Mouse (Mus musculus): ENCODE measurements around the gene Abt1. TPM values are rescaled to one million over a fixed set of nuclear protein-coding genes. Genes with fewer than 3 reads are reported as not detected.

Abt1 gene
- polyA plus RNA-seq, 1 experiment from 2014 or later = 12.7 TPM

GRCm38 (mm10) chr13:23387548-23387947 lies 36.1 kb downstream of the Abt1 start:
- H3K27me3 ChIP-seq (replicated peaks; ENCODE audit: control insufficient read depth, insufficient read depth, low read length) = 0 out of 2 replicates have a peak, but pooled peaks cover 4% of the 10 kb centered on the region
- 85% methylated on average over 1 of the region's 1 CpGs for WGBS
- H3K9ac ChIP-seq (replicated peaks; ENCODE audit: low read depth, low read length) = no peak overlapping the region
- H3K36me3 ChIP-seq (ENCODE audit: control insufficient read depth, insufficient read depth) = no peaks in the 10 kb centered on the region
- H3K9me3 ChIP-seq (ENCODE audit: control insufficient read depth, low read length) = no peaks in the 10 kb centered on the region
- H3K4me2 ChIP-seq (ENCODE audit: low read length) = no peak overlapping the region
- no peak for ATAC-seq
- H3K4me3 ChIP-seq (replicated peaks; ENCODE audit: low read length) = no peak overlapping the region
- H3K27ac ChIP-seq (ENCODE audit: low read length) = no peak overlapping the region
- no peaks in the 10 kb centered on the region for H3K4me1 ChIP-seq (replicated peaks; ENCODE audit: control insufficient read depth, insufficient read depth, low read length)

GRCm38 (mm10) chr13:23383127-23383526 lies 40.5 kb downstream of the Abt1 start:
- Histone ChIP-seq H3K9ac (replicated peaks; ENCODE audit: low read depth, low read length) (no peak overlapping the region), H3K4me3 (replicated peaks; ENCODE audit: low read length) (no peak overlapping the region), H3K27me3 (replicated peaks; ENCODE audit: control insufficient read depth, insufficient read depth, low read length) (no peaks in the 10 kb centered on the region), H3K27ac (ENCODE audit: low read length) (no peak overlapping the region), H3K4me1 (replicated peaks; ENCODE audit: control insufficient read depth, insufficient read depth, low read length) (no peaks in the 10 kb centered on the region), H3K9me3 (ENCODE audit: control insufficient read depth, low read length) (no peaks in the 10 kb centered on the region), H3K36me3 (ENCODE audit: control insufficient read depth, insufficient read depth) (no peaks in the 10 kb centered on the region), H3K4me2 (ENCODE audit: low read length) (no peak overlapping the region)
- ATAC-seq = no peak
- WGBS = 67% methylated on average over 1 of the region's 1 CpGs

DNA sequence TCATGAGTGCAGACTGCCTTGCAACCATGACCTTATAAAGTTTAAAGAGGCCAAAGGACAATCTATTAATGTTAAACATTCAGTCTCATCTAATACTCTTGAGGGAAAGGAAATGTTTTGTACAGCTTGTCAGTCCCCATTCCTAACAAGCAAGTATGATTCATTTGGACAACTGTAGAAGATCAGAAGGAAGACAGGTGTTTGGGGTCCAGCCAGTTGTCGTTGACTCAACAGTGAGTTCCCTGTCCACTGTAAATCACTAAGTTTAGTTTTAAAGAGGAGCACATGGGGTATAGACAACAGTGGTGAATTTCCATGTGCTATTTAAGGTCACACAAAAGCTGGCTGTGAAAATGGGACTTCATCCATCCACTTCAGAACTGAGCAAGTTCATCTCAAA lies 51.2 kb downstream of the Abt1 start:
- Histone ChIP-seq H3K4me1 (replicated peaks; ENCODE audit: control insufficient read depth, insufficient read depth, low read length) (peaks cover 9% of the 10 kb centered on the region), H3K27me3 (replicated peaks; ENCODE audit: control insufficient read depth, insufficient read depth, low read length) (no peaks in the 10 kb centered on the region), H3K4me3 (replicated peaks; ENCODE audit: low read length) (no peak overlapping the region), H3K9ac (replicated peaks; ENCODE audit: low read depth, low read length) (no peak overlapping the region), H3K9me3 (ENCODE audit: control insufficient read depth, low read length) (no peaks in the 10 kb centered on the region), H3K27ac (ENCODE audit: low read length) (no peak overlapping the region), H3K4me2 (ENCODE audit: low read length) (no peak overlapping the region), H3K36me3 (ENCODE audit: control insufficient read depth, insufficient read depth) (no peaks in the 10 kb centered on the region)
- WGBS = 88% methylated on average over 1 of the region's 1 CpGs
- no peak for ATAC-seq

DNA sequence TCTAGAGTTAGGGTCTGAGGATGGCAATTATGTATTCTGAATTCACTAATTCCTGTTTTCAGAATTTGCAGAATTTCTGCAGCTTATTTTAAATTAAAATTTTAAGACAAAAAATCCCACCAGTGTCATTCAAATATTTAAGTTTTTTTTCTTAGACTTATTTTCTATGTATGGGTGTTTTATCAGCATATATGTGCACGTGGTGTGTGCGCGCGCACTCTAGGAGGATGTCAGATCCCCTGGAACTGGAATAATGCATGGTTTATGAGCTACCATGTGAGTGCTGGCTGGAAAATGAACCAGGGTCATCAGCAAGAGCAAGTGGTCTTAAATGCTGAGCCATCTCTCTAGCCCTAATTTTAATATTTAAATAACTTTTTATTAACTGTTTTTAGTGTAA lies 53.6 kb downstream of the Abt1 start:
- no peak overlapping the region for H3K9ac ChIP-seq (replicated peaks; ENCODE audit: low read depth, low read length)
- no peak overlapping the region for H3K4me3 ChIP-seq (replicated peaks; ENCODE audit: low read length)
- H3K36me3 ChIP-seq (ENCODE audit: control insufficient read depth, insufficient read depth) = no peaks in the 10 kb centered on the region
- whole genome bisulfite sequencing = 93% methylated on average over 4 of the region's 4 CpGs
- H3K27ac ChIP-seq (ENCODE audit: low read length) = no peak overlapping the region
- no peaks in the 10 kb centered on the region for H3K27me3 ChIP-seq (replicated peaks; ENCODE audit: control insufficient read depth, insufficient read depth, low read length)
- ATAC-seq = no peak
- H3K4me1 ChIP-seq (replicated peaks; ENCODE audit: control insufficient read depth, insufficient read depth, low read length) = peaks cover 22% of the 10 kb centered on the region
- no peaks in the 10 kb centered on the region for H3K9me3 ChIP-seq (ENCODE audit: control insufficient read depth, low read length)
- peak overlapping the region; percentile 66 for H3K4me2 ChIP-seq (ENCODE audit: low read length)

DNA sequence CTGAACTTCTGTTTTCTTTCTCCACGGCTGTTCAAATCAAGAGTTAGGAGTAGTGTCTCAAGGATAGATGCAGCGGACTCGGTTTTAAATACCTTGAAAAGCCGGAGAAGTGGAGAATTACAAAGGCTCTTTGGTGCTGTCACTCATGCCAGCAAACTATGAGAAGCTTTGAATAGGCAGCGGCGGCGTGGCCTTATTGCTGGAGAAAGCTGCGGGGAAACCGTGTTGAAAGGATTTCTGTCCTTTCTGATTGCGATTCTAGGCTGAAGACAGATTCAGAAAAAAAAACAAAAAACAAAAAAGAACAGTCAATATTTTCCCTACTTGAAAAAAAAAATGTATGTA lies 54.3 kb downstream of the Abt1 start:
- no peaks in the 10 kb centered on the region for H3K27me3 ChIP-seq (replicated peaks; ENCODE audit: control insufficient read depth, insufficient read depth, low read length)
- H3K27ac ChIP-seq (ENCODE audit: low read length) = peak overlapping the region; percentile 91
- peak overlapping the region; percentile 57 for H3K4me3 ChIP-seq (replicated peaks; ENCODE audit: low read length)
- H3K9me3 ChIP-seq (ENCODE audit: control insufficient read depth, low read length) = no peaks in the 10 kb centered on the region
- ATAC-seq = peak; percentile 53
- H3K36me3 ChIP-seq (ENCODE audit: control insufficient read depth, insufficient read depth) = no peaks in the 10 kb centered on the region
- peak overlapping the region; percentile 60 for H3K9ac ChIP-seq (replicated peaks; ENCODE audit: low read depth, low read length)
- H3K4me1 ChIP-seq (replicated peaks; ENCODE audit: control insufficient read depth, insufficient read depth, low read length) = peaks cover 22% of the 10 kb centered on the region
- 0% methylated on average over 10 of the region's 10 CpGs for WGBS
- peak overlapping the region; percentile 66 for H3K4me2 ChIP-seq (ENCODE audit: low read length)

DNA sequence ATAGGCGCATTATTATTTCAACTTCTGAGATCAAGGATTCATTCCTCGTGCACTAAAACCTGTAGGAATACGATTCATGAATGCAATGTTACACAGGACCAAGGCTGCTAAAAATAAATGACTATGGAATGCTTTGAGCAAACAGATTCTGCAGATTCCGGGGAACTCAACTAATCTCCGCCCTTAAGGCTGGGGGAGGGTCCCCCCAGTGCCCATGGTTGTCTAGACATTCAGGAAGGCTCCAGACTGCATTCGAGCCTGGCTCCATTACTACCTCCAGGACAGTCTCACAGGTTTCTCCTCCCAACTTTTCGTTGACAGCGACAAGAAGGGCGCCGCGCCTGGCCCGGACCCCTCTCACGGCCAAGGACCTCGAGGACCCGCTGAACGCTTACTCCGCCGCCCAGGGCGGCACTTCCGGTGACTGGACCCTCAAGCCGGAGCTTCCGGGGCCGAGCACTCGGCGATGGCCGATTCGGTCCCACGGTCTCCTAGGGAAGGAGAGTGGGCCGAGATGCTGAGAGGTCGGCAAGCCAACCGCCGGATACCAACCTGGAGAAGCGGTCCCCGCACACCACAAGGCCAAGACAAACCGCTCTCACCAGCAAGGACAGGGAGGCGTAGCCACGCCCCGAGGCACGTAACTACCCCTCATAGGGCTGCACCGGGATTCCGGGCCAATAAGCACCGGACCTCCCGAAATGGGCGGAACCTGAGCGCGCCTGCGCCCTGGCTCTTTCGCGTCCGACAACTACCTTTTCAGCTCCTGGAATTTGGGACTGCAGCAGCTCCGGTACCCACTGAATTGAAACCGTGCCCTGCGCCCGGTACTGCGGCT lies 54.9 kb downstream of the Abt1 start, which contains the start of gene Zfp322a:
Zfp322a (minus strand) TSS at position 626 of the 838 bp plus-strand sequence.
- no peaks in the 10 kb centered on the region for H3K9me3 ChIP-seq (ENCODE audit: control insufficient read depth, low read length)
- peak; percentile 100 for ATAC-seq
- peak within 1 kb of the TSS; percentile 66 for H3K4me2 ChIP-seq (ENCODE audit: low read length)
- H3K36me3 ChIP-seq (ENCODE audit: control insufficient read depth, insufficient read depth) = no peaks in the 10 kb centered on the region
- H3K27me3 ChIP-seq (replicated peaks; ENCODE audit: control insufficient read depth, insufficient read depth, low read length) = no peaks in the 10 kb centered on the region
- peaks cover 22% of the 10 kb centered on the region for H3K4me1 ChIP-seq (replicated peaks; ENCODE audit: control insufficient read depth, insufficient read depth, low read length)
- H3K9ac ChIP-seq (replicated peaks; ENCODE audit: low read depth, low read length) = peak within 1 kb of the TSS; percentile 84
- under 1% methylated on average over 55 of the region's 55 CpGs for WGBS
- H3K4me3 ChIP-seq (replicated peaks; ENCODE audit: low read length) = peak within 1 kb of the TSS; percentile 57
- peak within 1 kb of the TSS; percentile 91 for H3K27ac ChIP-seq (ENCODE audit: low read length)

Other genes with a start within 250 kb of the Abt1 start
- gene Vmn1r220, start 235.9 kb downstream of the Abt1 start, polyA plus RNA-seq (2015; fragmentation: Nextera tagmentation; extraction: Ambion mirVana) = not detected in 2 replicates
- not detected in 2 replicates for gene Vmn1r221, start 209.7 kb downstream of the Abt1 start, polyA plus RNA-seq (2015; fragmentation: Nextera tagmentation; extraction: Ambion mirVana)
- gene Vmn1r222, start 187.9 kb downstream of the Abt1 start, polyA plus RNA-seq (2015; fragmentation: Nextera tagmentation; extraction: Ambion mirVana) = not detected in 2 replicates
- not detected in 2 replicates for gene Vmn1r223, start 176.7 kb downstream of the Abt1 start, polyA plus RNA-seq (2015; fragmentation: Nextera tagmentation; extraction: Ambion mirVana)
- gene Zfp322a, start 54.7 kb downstream of the Abt1 start, polyA plus RNA-seq (2015; fragmentation: Nextera tagmentation; extraction: Ambion mirVana) = 62.5 and 72.6 TPM in 2 replicates
- gene Btn1a1, start 42.0 kb upstream of the Abt1 start, polyA plus RNA-seq (2015; fragmentation: Nextera tagmentation; extraction: Ambion mirVana) = 0.06 and 0.22 TPM in 2 replicates
- gene Btn2a2, start 65.0 kb upstream of the Abt1 start, polyA plus RNA-seq (2015; fragmentation: Nextera tagmentation; extraction: Ambion mirVana) = 0.18 TPM in 1 of 2 replicates, not detected in the other
- gene Hist1h4h, start 107.2 kb upstream of the Abt1 start, polyA plus RNA-seq (2015; fragmentation: Nextera tagmentation; extraction: Ambion mirVana) = 2.9 and 4.6 TPM in 2 replicates
- gene Hist1h2af, start 110.0 kb upstream of the Abt1 start, polyA plus RNA-seq (2015; fragmentation: Nextera tagmentation; extraction: Ambion mirVana) = not detected in 2 replicates
- gene Hist1h3g, start 111.6 kb upstream of the Abt1 start, polyA plus RNA-seq (2015; fragmentation: Nextera tagmentation; extraction: Ambion mirVana) = 1.5 and 3.2 TPM in 2 replicates
- gene Hist1h2bh, start 119.5 kb upstream of the Abt1 start, polyA plus RNA-seq (2015; fragmentation: Nextera tagmentation; extraction: Ambion mirVana) = 0.23 and 0.47 TPM in 2 replicates
- gene Hist1h3f, start 120.2 kb upstream of the Abt1 start, polyA plus RNA-seq (2015; fragmentation: Nextera tagmentation; extraction: Ambion mirVana) = 0.30 and 0.61 TPM in 2 replicates
- not detected in 2 replicates for gene Hist1h4f, start 127.8 kb upstream of the Abt1 start, polyA plus RNA-seq (2015; fragmentation: Nextera tagmentation; extraction: Ambion mirVana)
- gene Hist1h1d, start 129.4 kb upstream of the Abt1 start, polyA plus RNA-seq (2015; fragmentation: Nextera tagmentation; extraction: Ambion mirVana) = 0.15 and 0.22 TPM in 2 replicates
- gene Hist1h3e, start 138.5 kb upstream of the Abt1 start, polyA plus RNA-seq (2015; fragmentation: Nextera tagmentation; extraction: Ambion mirVana) = 2.0 and 3.4 TPM in 2 replicates
- gene Hist1h2ae, start 147.4 kb upstream of the Abt1 start, polyA plus RNA-seq (2015; fragmentation: Nextera tagmentation; extraction: Ambion mirVana) = 33.0 and 46.2 TPM in 2 replicates
- gene Hist1h2bg, start 147.5 kb upstream of the Abt1 start, polyA plus RNA-seq (2015; fragmentation: Nextera tagmentation; extraction: Ambion mirVana) = 2.1 and 6.2 TPM in 2 replicates
- 2.1 and 2.6 TPM in 2 replicates for gene Hist1h2bf, start 150.3 kb upstream of the Abt1 start, polyA plus RNA-seq (2015; fragmentation: Nextera tagmentation; extraction: Ambion mirVana)
- gene Hist1h2ad, start 150.5 kb upstream of the Abt1 start, polyA plus RNA-seq (2015; fragmentation: Nextera tagmentation; extraction: Ambion mirVana) = 1.2 and 3.4 TPM in 2 replicates
- 2.2 and 2.8 TPM in 2 replicates for gene Hist1h3d, start 151.9 kb upstream of the Abt1 start, polyA plus RNA-seq (2015; fragmentation: Nextera tagmentation; extraction: Ambion mirVana)
- gene Hist1h4d, start 157.7 kb upstream of the Abt1 start, polyA plus RNA-seq (2015; fragmentation: Nextera tagmentation; extraction: Ambion mirVana) = 51.0 and 59.0 TPM in 2 replicates
- gene Hist1h2be, start 197.3 kb upstream of the Abt1 start, polyA plus RNA-seq (2015; fragmentation: Nextera tagmentation; extraction: Ambion mirVana) = 2.0 and 2.6 TPM in 2 replicates
- gene Hist1h1e, start 198.7 kb upstream of the Abt1 start, polyA plus RNA-seq (2015; fragmentation: Nextera tagmentation; extraction: Ambion mirVana) = 7.0 and 9.9 TPM in 2 replicates

Measured in forebrain, embryonic 16.5 days (tissue).